Mouse (Mus musculus) bone marrow macrophage, adult 2 months (primary cell): ENCODE data around the gene Gm49394.

ENCODE experiments used
- CTCF ChIP-seq: IDR thresholded peaks from 2 replicates; pipeline ENCODE4 v1.5.1; 2012; ENCODE audit warnings: low read depth, mild to moderate bottlenecking, low read length, moderate library complexity
- POLR2A ChIP-seq: IDR thresholded peaks from 2 replicates; pipeline ENCODE4 v1.6.1; 2012; ENCODE audit warnings: mild to moderate bottlenecking, low read depth, low read length, borderline replicate concordance

DNA sequence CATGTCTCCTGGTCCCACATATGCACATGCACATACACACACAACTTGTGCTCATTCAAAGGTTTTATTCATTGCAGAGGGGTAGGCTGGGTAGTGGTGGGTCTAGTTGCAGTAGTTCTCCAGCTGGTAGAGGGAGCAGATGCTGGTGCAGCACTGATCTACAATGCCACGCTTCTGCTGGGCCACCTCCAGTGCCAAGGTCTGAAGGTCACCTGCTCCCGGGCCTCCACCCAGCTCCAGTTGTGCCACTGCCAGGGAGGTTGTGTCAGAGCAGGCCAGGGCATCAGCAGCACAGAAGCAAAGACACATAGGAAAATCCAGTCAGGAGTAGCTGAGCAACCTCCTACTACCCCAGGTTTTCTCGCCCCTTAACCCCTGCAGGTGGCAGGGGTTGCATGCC lies 8.9 kb upstream of the Gm49394 start:
- TF ChIP-seq POLR2A (no peak), CTCF (no peak)
